Mouse (Mus musculus): ENCODE results near the gene Slc46a1.

The Slc46a1 gene

DNA sequence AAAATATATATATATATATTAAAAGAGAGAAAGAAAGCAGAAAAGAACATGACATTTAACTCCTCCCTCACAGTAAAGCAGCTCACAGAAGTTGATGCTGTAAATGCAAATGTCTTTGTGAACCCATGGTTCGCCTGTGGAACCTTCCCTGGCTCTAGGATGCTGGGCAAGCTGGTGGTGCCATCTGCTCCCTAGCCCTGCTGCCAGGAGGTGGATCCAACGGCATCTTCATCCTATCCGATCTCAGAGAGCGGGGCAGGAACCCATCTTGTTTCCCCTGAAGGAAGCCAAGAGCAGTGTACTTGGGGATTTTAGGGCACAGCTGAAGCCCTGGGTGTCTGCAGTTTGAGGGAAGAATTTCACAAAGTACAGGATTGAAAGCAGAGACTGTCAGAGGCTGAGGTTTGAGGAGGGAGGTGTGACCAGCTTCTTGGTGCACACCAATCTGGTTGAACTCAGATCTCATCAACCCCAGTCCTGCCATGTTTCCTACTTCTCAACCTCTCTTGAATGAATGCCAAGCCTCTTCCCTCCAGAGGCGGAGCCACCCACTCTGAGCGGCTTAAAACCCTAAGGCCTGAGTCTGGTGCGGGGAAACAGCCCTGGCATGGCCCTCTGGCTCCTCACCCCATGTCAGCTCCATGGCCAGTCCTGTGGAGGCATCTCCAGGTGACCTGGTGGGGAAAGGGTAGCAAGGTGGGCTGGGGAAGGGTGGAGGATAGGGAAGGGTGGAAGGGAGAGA, 37.6 kb downstream of the Slc46a1 start, which contains the start of gene Sebox:
Sebox (plus strand) TSS at position 539 of the 742 bp plus-strand sequence.
- no peak for DNase-seq (ENCODE audit: low spot score in 2 of 2)

DNA sequence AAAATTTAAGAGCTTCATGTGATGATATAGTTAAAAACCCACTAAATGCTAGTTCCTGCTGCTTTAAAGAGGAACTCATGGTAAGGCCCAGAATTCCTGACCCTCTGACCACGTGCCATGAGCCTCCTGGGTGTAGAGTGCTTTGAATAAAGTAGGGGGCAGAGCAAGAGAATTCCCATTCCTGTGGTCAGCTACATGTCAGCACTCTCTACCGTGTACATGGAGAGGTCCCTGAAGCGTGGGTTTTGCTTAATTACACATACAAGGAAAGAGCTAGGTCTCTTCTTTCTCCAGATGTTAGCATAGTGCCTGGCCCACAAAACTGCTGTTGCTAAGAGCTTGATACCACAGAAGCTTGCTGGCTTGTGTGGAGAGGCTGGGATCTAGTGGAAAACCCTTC, 39.9 kb downstream of the Slc46a1 start:
- DNase-seq (ENCODE audit: low spot score in 2 of 2), result no peak

- no peak for DNase-seq (ENCODE audit: low spot score in 2 of 2)
Observed at GRCm38 (mm10) chr11:78509148-78509547, 43.7 kb downstream of the Slc46a1 start.

GRCm38 (mm10) chr11:78512025-78512957, 46.8 kb downstream of the Slc46a1 start, which contains the start of the genes Tmem199 and Poldip2:
Gene Tmem199, minus strand, starts transcription at chr11:78512172.
Gene Poldip2, plus strand, starts transcription at chr11:78512193.
- DNase-seq (ENCODE audit: low spot score in 2 of 2), result peak; percentile 83 to 90

DNA sequence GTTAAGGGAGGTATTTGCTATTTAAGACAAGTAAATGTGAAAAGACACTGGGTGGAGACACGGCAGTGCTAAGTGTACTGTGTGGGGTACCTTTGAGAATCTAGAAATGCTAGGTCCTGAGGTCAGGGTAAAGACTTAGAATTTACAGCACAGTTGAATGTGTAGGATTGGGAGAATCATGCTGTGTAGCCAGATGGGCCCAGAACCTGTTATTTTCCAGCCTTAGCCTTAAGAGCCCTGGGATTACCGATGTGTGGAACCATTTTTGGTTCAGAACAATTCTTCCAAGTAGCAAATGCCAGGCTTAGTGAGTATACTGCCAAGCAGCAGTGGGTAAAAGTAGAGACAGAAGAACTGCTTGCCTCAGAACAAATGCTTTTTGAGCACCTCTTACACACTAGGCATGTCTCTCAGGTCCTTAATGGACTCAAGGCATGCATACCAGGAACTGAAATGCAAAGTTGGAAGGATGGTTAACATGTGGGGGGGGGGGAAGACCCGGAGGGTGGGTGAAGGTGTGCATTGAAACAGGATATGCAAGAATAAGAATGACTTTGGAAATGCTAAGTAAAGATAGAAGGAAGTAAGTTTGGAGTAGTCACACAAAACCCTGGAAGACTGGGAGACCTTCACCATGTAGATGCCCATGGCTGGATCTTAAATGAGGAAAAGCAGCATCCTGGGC, 47.8 kb downstream of the Slc46a1 start:
- no peak for DNase-seq (ENCODE audit: low spot score in 2 of 2)

- no peak for DNase-seq (ENCODE audit: low spot score in 2 of 2)
Observed at GRCm38 (mm10) chr11:78515549-78516325, 50.2 kb downstream of the Slc46a1 start.

GRCm38 (mm10) chr11:78518931-78519330, 53.4 kb downstream of the Slc46a1 start:
- no peak for DNase-seq (ENCODE audit: low spot score in 2 of 2)

Data from urinary bladder, postnatal 36 days (tissue).